Comparison of ENCODE assay signal across 29 mouse cellular contexts in the genomic region with DNA sequence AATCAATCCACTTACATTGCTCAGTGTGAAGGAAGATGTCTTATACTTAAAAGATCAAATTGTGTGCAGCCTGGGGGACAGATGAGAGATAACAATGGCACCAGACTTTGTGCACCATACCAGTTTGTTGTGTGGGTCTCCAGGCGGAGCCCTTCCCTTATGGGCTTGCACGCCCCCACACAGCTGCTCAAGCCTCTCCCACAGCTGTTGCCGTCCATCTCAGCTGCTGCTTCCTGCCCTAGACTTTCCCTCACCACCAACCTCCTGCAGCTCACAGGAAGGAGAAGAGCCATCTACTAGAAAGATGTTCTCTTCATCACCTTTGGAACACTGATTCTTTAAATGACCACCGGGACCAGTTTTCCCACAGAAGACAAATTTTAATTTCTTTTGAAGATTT. TPM values are rescaled to one million over a fixed set of nuclear protein-coding genes. Genes with fewer than 3 reads are reported as not detected.
A peak's percentile ranks its signal among the peaks of the same experiment; 100 is the strongest.
DNase-seq lines count a peak whose midpoint lies in the region; ATAC-seq and TF ChIP-seq lines count a peak whose summit lies in the region.
"Had no signal": no experiment of that assay in that cellular context is flagged by ENCODE, and none has a peak within 500 bp of the region (broad histone marks: within the 10 kb centered on the region; RNA-seq: fewer than 3 reads in every experiment).

No protein-coding gene starts in this region.

- WGBS in thymus, adult 2 months: 20% methylated on average over 4 of the region's 4 CpGs
- WGBS in forebrain, embryonic 16.5 days: 93% methylated on average over 4 of the region's 4 CpGs

- no peak overlapping the region for H3K27ac ChIP-seq in thymus, adult 2 months (ENCODE audit: control insufficient read depth, insufficient read depth, low read length)
- no peak overlapping the region for H3K27ac ChIP-seq in forebrain, embryonic 16.5 days (ENCODE audit: low read length)
- H3K27ac ChIP-seq: embryonic facial prominence, embryonic 12.5 days; heart, adult 2 months; hindbrain, embryonic 13.5 days; kidney, embryonic 15.5 days; left cerebral cortex, adult 2 months; macrophage; midbrain, embryonic 12.5 days had no signal

- DNase-seq in frontal cortex, postnatal 25 days (ENCODE audit: low spot score in 2 of 2): no peak
- peak; percentile 55 for DNase-seq in right cerebral cortex, adult 18-20 months
- DNase-seq in right cerebral cortex, postnatal 36 days (ENCODE audit: low spot score in 2 of 2): no peak
- peak; percentile 42 for DNase-seq in thymus, adult 2 months
- peak; percentile 61 for DNase-seq in thymus, postnatal 4 days
- no peak for DNase-seq in embryo, embryonic 10.5 days (ENCODE audit: low spot score)
- DNase-seq: adrenal gland, postnatal 14 days; cerebellum, adult 9-10 months; gastrocnemius, postnatal 14 days; heart, adult 2 months; kidney, adult 11 months; kidney, postnatal 36 days; retina, postnatal 1 day had no signal

- no peak overlapping the region for H3K4me3 ChIP-seq in thymus, adult 2 months (ENCODE audit: control insufficient read depth, insufficient read depth, low read length)
- no peak overlapping the region for H3K4me3 ChIP-seq in forebrain, embryonic 16.5 days (replicated peaks; ENCODE audit: low read length)
- H3K4me3 ChIP-seq: embryonic facial prominence, embryonic 12.5 days; heart, adult 2 months; hindbrain, embryonic 13.5 days; kidney, embryonic 15.5 days; left cerebral cortex, adult 2 months; midbrain, embryonic 12.5 days had no signal

- H3K27me3 ChIP-seq in thymus, adult 2 months (ENCODE audit: control insufficient read depth, insufficient read depth, low read length): no peaks in the 10 kb centered on the region
- H3K27me3 ChIP-seq in forebrain, embryonic 16.5 days (replicated peaks; ENCODE audit: control insufficient read depth, insufficient read depth, low read length): no peaks in the 10 kb centered on the region
- H3K27me3 ChIP-seq: embryonic facial prominence, embryonic 12.5 days; hindbrain, embryonic 13.5 days; kidney, embryonic 15.5 days had no signal

- ATAC-seq in frontal cortex, adult (ENCODE audit: low TSS enrichment): peak; percentile 64
- no peak for ATAC-seq in forebrain, embryonic 16.5 days
- ATAC-seq: CD4-positive, CD25-positive, alpha-beta regulatory T cell, adult 4 months; forebrain, embryonic 14.5 days had no signal

- H3K4me1 ChIP-seq in thymus, adult 2 months (replicated peaks; ENCODE audit: control insufficient read depth, insufficient read depth, low read length): peaks cover 13% of the 10 kb centered on the region
- no peaks in the 10 kb centered on the region for H3K4me1 ChIP-seq in forebrain, embryonic 16.5 days (replicated peaks; ENCODE audit: control insufficient read depth, insufficient read depth, low read length)
- H3K4me1 ChIP-seq: hindbrain, embryonic 13.5 days had no signal

- no peak for TF ChIP-seq CTCF in thymus, adult 2 months (IDR thresholded peaks at IDR 0.05; ENCODE audit: borderline replicate concordance, control insufficient read depth, extremely low read depth, insufficient read depth, low read length, poor library complexity)

- H3K9me3 ChIP-seq in forebrain, embryonic 16.5 days (ENCODE audit: control insufficient read depth, low read length): no peaks in the 10 kb centered on the region
- H3K9me3 ChIP-seq: embryonic facial prominence, embryonic 12.5 days; hindbrain, embryonic 13.5 days; kidney, embryonic 15.5 days; midbrain, embryonic 12.5 days had no signal

- H3K9ac ChIP-seq in forebrain, embryonic 16.5 days (replicated peaks; ENCODE audit: low read depth, low read length): no peak overlapping the region
- H3K9ac ChIP-seq: embryonic facial prominence, embryonic 12.5 days; hindbrain, embryonic 13.5 days; kidney, embryonic 15.5 days; midbrain, embryonic 12.5 days had no signal

- H3K36me3 ChIP-seq in thymus, adult 2 months (ENCODE audit: control insufficient read depth, insufficient read depth, low read length): no peaks in the 10 kb centered on the region
- H3K36me3 ChIP-seq in forebrain, embryonic 16.5 days (ENCODE audit: control insufficient read depth, insufficient read depth): no peaks in the 10 kb centered on the region
- H3K36me3 ChIP-seq: embryonic facial prominence, embryonic 12.5 days; hindbrain, embryonic 13.5 days; kidney, embryonic 15.5 days; midbrain, embryonic 12.5 days had no signal

- TF ChIP-seq POLR2A in thymus, adult 2 months (IDR thresholded peaks at IDR 0.05; ENCODE audit: control insufficient read depth, extremely low read depth, insufficient read depth, low read length, poor library complexity): no peak

- no peak overlapping the region for H3K4me2 ChIP-seq in forebrain, embryonic 16.5 days (ENCODE audit: low read length)
- H3K4me2 ChIP-seq: embryonic facial prominence, embryonic 12.5 days; hindbrain, embryonic 13.5 days; kidney, embryonic 15.5 days; midbrain, embryonic 12.5 days had no signal

RNA-seq across cellular contexts. Expression of gene Epha1, which starts 12.6 kb away (rescaled TPM):
- polyA plus RNA-seq in thymus, adult 2 months (2012; rRNA removed): 3.6 and 4.7 TPM in 2 replicates
- 0.14 and 0.27 TPM in 2 replicates for polyA plus RNA-seq in forebrain, embryonic 16.5 days (2015; fragmentation: Nextera tagmentation; extraction: Ambion mirVana)
- polyA plus RNA-seq: macrophage had no signal

RNA-seq across cellular contexts. Expression of gene Tas2r143, which starts 14.4 kb away (rescaled TPM):
- 0.26 and 0.55 TPM in 2 replicates for polyA plus RNA-seq in thymus, adult 2 months (2012; rRNA removed)
- not detected in 2 replicates for polyA plus RNA-seq in forebrain, embryonic 16.5 days (2015; fragmentation: Nextera tagmentation; extraction: Ambion mirVana)
- polyA plus RNA-seq: CD4-positive, CD25-positive, alpha-beta regulatory T cell, adult 4 months; embryonic facial prominence, embryonic 12.5 days; forebrain, embryonic 14.5 days; heart, embryonic 14.5 days; hindbrain, embryonic 13.5 days; kidney, embryonic 15.5 days; liver, embryonic 16.5 days; lung, embryonic 16.5 days; macrophage; midbrain, embryonic 12.5 days; neural tube, embryonic 11.5 days; small intestine, adult 2 months had no signal

RNA-seq across cellular contexts. Expression of gene Tas2r135, which starts 19.6 kb away (rescaled TPM):
- polyA plus RNA-seq in thymus, adult 2 months (2012; rRNA removed): 0.15 TPM in 1 of 2 replicates, not detected in the other
- not detected in 2 replicates for polyA plus RNA-seq in forebrain, embryonic 16.5 days (2015; fragmentation: Nextera tagmentation; extraction: Ambion mirVana)
- polyA plus RNA-seq: CD4-positive, CD25-positive, alpha-beta regulatory T cell, adult 4 months; embryonic facial prominence, embryonic 12.5 days; forebrain, embryonic 14.5 days; heart, adult 2 months; heart, embryonic 14.5 days; hindbrain, embryonic 13.5 days; kidney, embryonic 15.5 days; liver, adult 2 months; liver, embryonic 16.5 days; lung, embryonic 16.5 days; macrophage; midbrain, embryonic 12.5 days; neural tube, embryonic 11.5 days; small intestine, adult 2 months had no signal

RNA-seq across cellular contexts. Expression of gene Zyx, which starts 36.2 kb away (rescaled TPM):
- 209 and 222 TPM in 2 replicates for polyA plus RNA-seq in thymus, adult 2 months (2012; rRNA removed)
- polyA plus RNA-seq in forebrain, embryonic 16.5 days (2015; fragmentation: Nextera tagmentation; extraction: Ambion mirVana): 33.6 and 37.1 TPM in 2 replicates

RNA-seq across cellular contexts. Expression of gene Tas2r126, which starts 48.7 kb away (rescaled TPM):
- not detected in 2 replicates for polyA plus RNA-seq in thymus, adult 2 months (2012; rRNA removed)
- not detected in 2 replicates for polyA plus RNA-seq in forebrain, embryonic 16.5 days (2015; fragmentation: Nextera tagmentation; extraction: Ambion mirVana)
- polyA plus RNA-seq: CD4-positive, CD25-positive, alpha-beta regulatory T cell, adult 4 months; embryonic facial prominence, embryonic 12.5 days; forebrain, embryonic 14.5 days; heart, adult 2 months; heart, embryonic 14.5 days; hindbrain, embryonic 13.5 days; kidney, embryonic 15.5 days; liver, adult 2 months; liver, embryonic 16.5 days; lung, embryonic 16.5 days; macrophage; midbrain, embryonic 12.5 days; neural tube, embryonic 11.5 days; small intestine, adult 2 months had no signal

Comparison
In these comparisons a context has a peak if more than half of its experiments do, and no peak if none do; other contexts are left out.
1. DNase-seq: peak in right cerebral cortex, adult 18-20 months (single experiment), thymus, adult 2 months (single experiment) and thymus, postnatal 4 days (single experiment); none in frontal cortex, postnatal 25 days (0 of 2), right cerebral cortex, postnatal 36 days (0 of 2) and embryo, embryonic 10.5 days (single experiment).